In the genomic region with DNA sequence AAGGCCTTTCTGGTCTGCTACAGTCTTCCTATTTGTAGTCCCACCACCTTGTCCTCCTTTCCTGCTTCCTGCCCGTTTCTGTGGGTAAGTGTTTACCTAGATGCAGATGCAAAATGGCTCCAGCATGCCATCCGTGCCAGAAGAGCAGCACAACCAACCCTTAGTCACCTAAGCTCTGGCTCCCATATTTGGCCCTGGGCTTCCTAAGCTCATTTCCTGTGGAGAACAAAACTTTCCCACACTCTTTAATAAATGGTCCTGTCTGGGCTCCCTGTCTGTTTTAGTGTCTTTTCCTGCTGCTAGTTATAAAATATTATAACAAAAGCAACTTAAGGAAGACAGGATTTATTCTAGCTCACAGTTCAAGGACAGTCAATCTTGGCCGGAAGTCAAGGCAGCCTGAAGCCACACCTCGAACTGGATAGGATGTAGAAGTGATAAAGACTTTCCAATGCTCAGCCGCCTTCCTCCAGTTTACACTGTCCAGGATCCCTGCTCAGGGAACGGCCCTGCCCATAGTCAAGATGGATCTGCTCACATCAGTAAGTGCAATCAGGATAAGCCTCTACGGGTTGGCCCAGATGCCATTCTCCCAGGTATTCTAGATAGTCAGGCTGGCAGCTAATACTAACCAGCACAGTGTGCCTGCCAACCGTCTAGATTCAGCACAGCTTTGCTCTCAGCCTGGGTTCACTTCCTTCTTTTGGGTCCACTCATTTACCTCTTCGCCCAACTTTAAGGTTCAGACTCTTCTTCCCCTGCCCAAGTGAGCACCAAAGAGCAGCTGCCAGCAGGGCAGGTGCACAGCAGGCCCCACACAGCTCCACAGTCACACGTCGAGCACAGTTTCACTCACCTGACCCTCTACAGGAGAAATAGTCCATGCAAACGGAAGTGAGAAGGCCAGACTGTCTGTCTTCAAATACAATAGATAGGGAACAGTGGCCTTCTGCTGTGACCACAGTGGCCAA, we compare ENCODE assay signal across 9 mouse cellular contexts. TPM values are rescaled to one million over a fixed set of nuclear protein-coding genes. Genes with fewer than 3 reads are reported as not detected.
DNase-seq lines count a peak whose midpoint lies in the region; ATAC-seq and TF ChIP-seq lines count a peak whose summit lies in the region.
"Had no signal": no experiment of that assay in that cellular context is flagged by ENCODE, and none has a peak within 500 bp of the region (broad histone marks: within the 10 kb centered on the region; RNA-seq: fewer than 3 reads in every experiment).

No protein-coding gene starts in this region.

- 0 out of 2 replicates have a peak, but pooled peaks have one; percentile 55 for ATAC-seq in heart, embryonic 16.5 days (replicated peaks; ENCODE audit: extremely low read depth, insufficient read depth, low FRiP score)
- ATAC-seq in lung, embryonic 16.5 days (ENCODE audit: low read depth) = peak; percentile 76
- no peak for ATAC-seq in midbrain, postnatal 0 days (ENCODE audit: low FRiP score)
- ATAC-seq: Patski had no signal

- no peak overlapping the region for H3K4me2 ChIP-seq in heart, embryonic 16.5 days (ENCODE audit: low read depth, low read length)
- H3K4me2 ChIP-seq in lung, embryonic 16.5 days (ENCODE audit: low read depth, low read length) = no peak overlapping the region
- H3K4me2 ChIP-seq in midbrain, postnatal 0 days (ENCODE audit: low read depth, low read length, poor library complexity, severe bottlenecking) = no peak overlapping the region

- DNase-seq in ovary, postnatal 14 days (ENCODE audit: low spot score) = peak; percentile 9
- no peak for DNase-seq in ovary, postnatal 36 days (ENCODE audit: low spot score)
- no peak for DNase-seq in midbrain, postnatal 0 days (ENCODE audit: low spot score)
- no peak for DNase-seq in forebrain, embryonic 10.5 days (ENCODE audit: extremely low spot score, low spot score)
- DNase-seq in layer of hippocampus, adult 2 months (ENCODE audit: low spot score in 2 of 2) = no peak
- DNase-seq: kidney, postnatal 4 days had no signal

- TF ChIP-seq CTCF in midbrain, postnatal 0 days (IDR thresholded peaks at IDR 0.05) = no peak
- no peak for TF ChIP-seq CTCF in layer of hippocampus, adult 2 months (conservative IDR thresholded peaks at IDR 0.05)

- H3K27ac ChIP-seq in heart, embryonic 16.5 days (ENCODE audit: low read length) = peak overlapping the region; percentile 32; the same call in 1 of the 2 replicates
- peak overlapping the region; percentile 26; the same call in 1 of the 2 replicates for H3K27ac ChIP-seq in lung, embryonic 16.5 days (ENCODE audit: low read length)
- no peak overlapping the region for H3K27ac ChIP-seq in midbrain, postnatal 0 days (ENCODE audit: low read depth, low read length)
- no peak overlapping the region for H3K27ac ChIP-seq in forebrain, embryonic 10.5 days
- H3K27ac ChIP-seq in layer of hippocampus, adult 2 months = no peak overlapping the region

- no peaks in the 10 kb centered on the region for H3K27me3 ChIP-seq in heart, embryonic 16.5 days (ENCODE audit: control insufficient read depth, insufficient read depth, low read length)
- no peaks in the 10 kb centered on the region for H3K27me3 ChIP-seq in lung, embryonic 16.5 days (ENCODE audit: control insufficient read depth, insufficient read depth, low read depth, low read length)
- H3K27me3 ChIP-seq in midbrain, postnatal 0 days (ENCODE audit: insufficient read depth, low read length) = no peaks in the 10 kb centered on the region
- no peaks in the 10 kb centered on the region for H3K27me3 ChIP-seq in forebrain, embryonic 10.5 days (ENCODE audit: poor library complexity, severe bottlenecking)
- H3K27me3 ChIP-seq: Patski had no signal

- H3K9ac ChIP-seq in heart, embryonic 16.5 days (ENCODE audit: low read length) = no peak overlapping the region
- H3K9ac ChIP-seq in lung, embryonic 16.5 days (ENCODE audit: low read length) = no peak overlapping the region
- H3K9ac ChIP-seq in midbrain, postnatal 0 days (replicated peaks; ENCODE audit: low read length, poor library complexity, severe bottlenecking) = no peak overlapping the region

- H3K4me1 ChIP-seq in heart, embryonic 16.5 days (ENCODE audit: control insufficient read depth, insufficient read depth, low read length) = peaks cover 20% of the 10 kb centered on the region
- peaks cover 20% of the 10 kb centered on the region for H3K4me1 ChIP-seq in lung, embryonic 16.5 days (replicated peaks; ENCODE audit: control insufficient read depth, insufficient read depth, low read length)
- H3K4me1 ChIP-seq in midbrain, postnatal 0 days (ENCODE audit: insufficient read depth, low read length) = no peaks in the 10 kb centered on the region
- peaks cover 16% of the 10 kb centered on the region for H3K4me1 ChIP-seq in forebrain, embryonic 10.5 days

- 61% methylated on average over 12 of the region's 12 CpGs for WGBS in heart, embryonic 16.5 days
- WGBS in lung, embryonic 16.5 days = 65% methylated on average over 12 of the region's 12 CpGs
- WGBS in midbrain, postnatal 0 days = 92% methylated on average over 12 of the region's 12 CpGs
- WGBS in forebrain, embryonic 10.5 days = 90% methylated on average over 12 of the region's 12 CpGs

- no peak overlapping the region for H3K4me3 ChIP-seq in heart, embryonic 16.5 days (ENCODE audit: low read length)
- no peak overlapping the region for H3K4me3 ChIP-seq in lung, embryonic 16.5 days (ENCODE audit: low read length)
- H3K4me3 ChIP-seq in midbrain, postnatal 0 days (ENCODE audit: low read depth, low read length) = no peak overlapping the region
- H3K4me3 ChIP-seq in forebrain, embryonic 10.5 days = no peak overlapping the region
- H3K4me3 ChIP-seq in layer of hippocampus, adult 2 months = no peak overlapping the region

- peaks cover 3% of the 10 kb centered on the region; the same call in 1 of the 2 replicates for H3K36me3 ChIP-seq in heart, embryonic 16.5 days (ENCODE audit: control insufficient read depth, insufficient read depth)
- H3K36me3 ChIP-seq in lung, embryonic 16.5 days (ENCODE audit: control insufficient read depth, insufficient read depth, low read length) = peaks cover 2% of the 10 kb centered on the region; the same call in 1 of the 2 replicates
- H3K36me3 ChIP-seq in midbrain, postnatal 0 days (ENCODE audit: insufficient read depth, low read length) = peaks cover 8% of the 10 kb centered on the region; the same call in 1 of the 2 replicates
- H3K36me3 ChIP-seq in forebrain, embryonic 10.5 days (replicated peaks) = peaks cover 67% of the 10 kb centered on the region

- no peaks in the 10 kb centered on the region for H3K9me3 ChIP-seq in heart, embryonic 16.5 days (replicated peaks; ENCODE audit: control insufficient read depth, low read length)
- H3K9me3 ChIP-seq in lung, embryonic 16.5 days (ENCODE audit: control insufficient read depth, low read length) = no peaks in the 10 kb centered on the region
- no peaks in the 10 kb centered on the region for H3K9me3 ChIP-seq in midbrain, postnatal 0 days (ENCODE audit: low read length)
- H3K9me3 ChIP-seq in forebrain, embryonic 10.5 days = no peaks in the 10 kb centered on the region

RNA-seq across cellular contexts. Expression of a gene that starts 6.4 kb away (rescaled TPM):
- polyA plus RNA-seq in heart, embryonic 16.5 days (2015; fragmentation: Nextera tagmentation; extraction: Ambion mirVana) = 6.3 and 7.0 TPM in 2 replicates
- 10.4 and 12.1 TPM in 2 replicates for polyA plus RNA-seq in lung, embryonic 16.5 days (2015; fragmentation: Nextera tagmentation; extraction: Ambion mirVana)
- total RNA-seq in midbrain, postnatal 0 days (2014; rRNA removed) = 6.2 and 12.9 TPM in 2 replicates
- 4.6 and 5.6 TPM in 2 replicates for polyA plus RNA-seq in midbrain, postnatal 0 days (2015; fragmentation: Nextera tagmentation; extraction: Ambion mirVana)
- 15.8 and 16.0 TPM in 2 replicates for polyA plus RNA-seq in forebrain, embryonic 10.5 days (2016; fragmentation: Nextera tagmentation; extraction: Ambion mirVana)
- 10 to 100 TPM; 19.4 to 25.3 TPM for total RNA-seq in layer of hippocampus, adult 2 months (2021)

Comparison
In these comparisons a context has a peak if more than half of its experiments do, and no peak if none do; other contexts are left out.
1. H3K27ac ChIP-seq: peak in heart, embryonic 16.5 days (single experiment) and lung, embryonic 16.5 days (single experiment); none in midbrain, postnatal 0 days (single experiment), forebrain, embryonic 10.5 days (single experiment) and layer of hippocampus, adult 2 months (single experiment).